Mouse (Mus musculus) liver, embryonic 14.5 days (tissue): ENCODE measurements around the gene Scamp4. TPM values are rescaled to one million over a fixed set of nuclear protein-coding genes. Genes with fewer than 3 reads are reported as not detected.

ENCODE experiments used
- ATAC-seq: fragments of 200-750 bp; cut with Nextera tagmentation; 2 replicates; pipeline ENCODE4 v1.8.0; 2017; ENCODE audit warnings: moderate number of reproducible peaks, mild to moderate bottlenecking, moderate library complexity; ENCODE audit not compliant: insufficient read depth
- DNase-seq, 3 experiments: peaks; one replicate each; pipeline ENCODE4 v3.0.0-alpha.2; 2012 to 2013; ENCODE audit warnings: low read depth in 3 of 3, low spot score in 3 of 3
- H3K27ac ChIP-seq: fragments of 300-500 bp; sonication (generic); 2 replicates; pipeline ENCODE4 v1.5.1; 2014; ENCODE audit warnings: moderate library complexity, mild to moderate bottlenecking, control low read depth, inconsistent platforms
- H3K27me3 ChIP-seq: fragments of 300-500 bp; sonication (generic); 2 replicates; pipeline ENCODE4 v1.6.1; 2014; ENCODE audit warnings: mild to moderate bottlenecking, low read length, moderate library complexity; ENCODE audit not compliant: control insufficient read depth, insufficient read depth
- H3K36me3 ChIP-seq: fragments of 300-500 bp; sonication (generic); replicated peaks from 2 replicates; pipeline ENCODE4 v1.6.1; 2014; ENCODE audit warnings: low read depth; ENCODE audit not compliant: control insufficient read depth, insufficient read depth
- H3K4me1 ChIP-seq, 2 experiments: fragments of 200-500 bp in 1 of 2; fragments of 300-500 bp in 1 of 2; sonication (generic) in 1 of 2; replicated peaks; 2 replicates each; pipeline ENCODE4 v1.6.1; 2012 to 2014; ENCODE audit warnings: antibody characterized with exemption in 1 of 2, inconsistent platforms in 1 of 2, low read length in 1 of 2; ENCODE audit not compliant: control insufficient read depth in 2 of 2, insufficient read depth in 2 of 2
- H3K4me2 ChIP-seq: fragments of 300-500 bp; sonication (generic); 2 replicates; pipeline ENCODE4 v1.6.1; 2014; ENCODE audit warnings: low read depth, mild to moderate bottlenecking, control low read depth, moderate library complexity
- H3K4me3 ChIP-seq, 2 experiments: fragments of 200-500 bp in 1 of 2; fragments of 300-500 bp in 1 of 2; sonication (generic) in 1 of 2; 2 replicates each; pipeline ENCODE4 v1.5.1; 2012 to 2014; ENCODE audit warnings: low read depth in 2 of 2, low read length in 2 of 2, mild to moderate bottlenecking in 2 of 2, control low read depth in 1 of 2, inconsistent platforms in 1 of 2, moderate library complexity in 1 of 2; ENCODE audit not compliant: insufficient read depth in 1 of 2
- H3K9ac ChIP-seq: fragments of 300-500 bp; sonication (generic); replicated peaks from 2 replicates; pipeline ENCODE4 v1.6.1; 2014; ENCODE audit warnings: mild to moderate bottlenecking, control low read depth, moderate library complexity
- H3K9me3 ChIP-seq: fragments of 300-500 bp; sonication (generic); 2 replicates; pipeline ENCODE4 v1.6.1; 2016; ENCODE audit warnings: low read length, mixed read lengths; ENCODE audit not compliant: control insufficient read depth
- CTCF ChIP-seq: IDR thresholded peaks from 2 replicates; pipeline ENCODE4 v1.5.1; 2016; ENCODE audit warnings: antibody characterized with exemption, low read depth, control low read depth
- EP300 ChIP-seq: IDR thresholded peaks from 2 replicates; pipeline ENCODE4 v1.6.1; 2016; ENCODE audit warnings: antibody characterized with exemption, low read depth
- WGBS: fragments of 180-500 bp; shearing (Covaris S2); extraction: QIAGEN DNeasy Blood & Tissue Kit; methylation state at CpG from one replicate; pipeline ENCODE4 v1.1.7; 2014; ENCODE audit not compliant: insufficient replicate concordance; 5-methylcytosine and 5-hydroxymethylcytosine counted together
- polyA plus RNA-seq, 2 experiments: library from polyadenylated mRNA; depleted of rRNA in 1 of 2; stranded (reverse) in 1 of 2; unstranded in 1 of 2; fragments of >200 nt; fragmentation: Nextera tagmentation in 1 of 2; extraction: Ambion mirVana in 1 of 2; gene quantifications; 2 replicates each; pipeline versions ENCODE4 v1.2.1 to v1.2.3; 2012 to 2014

Scamp4 gene
- polyA plus RNA-seq, 2 experiments: 22.0 to 34.6 TPM

GRCm38 (mm10) chr10:80606306-80606705 is 3.6 kb downstream of the Scamp4 start:
- 74% methylated on average over 23 of the region's 23 CpGs for WGBS
- H3K9ac ChIP-seq: no peak overlapping the region
- ATAC-seq (no peak), DNase-seq (no peak)
- H3K4me2 ChIP-seq: no peak overlapping the region
- H3K4me3 ChIP-seq: no peak overlapping the region
- peaks cover 39% of the 10 kb centered on the region for H3K36me3 ChIP-seq
- TF ChIP-seq CTCF (no peak), EP300 (no peak)
- peaks cover 31 to 34% of the 10 kb centered on the region in 2 experiments for H3K4me1 ChIP-seq
- no peaks in the 10 kb centered on the region for H3K27me3 ChIP-seq
- H3K27ac ChIP-seq: no peak overlapping the region
- H3K9me3 ChIP-seq: no peaks in the 10 kb centered on the region

DNA sequence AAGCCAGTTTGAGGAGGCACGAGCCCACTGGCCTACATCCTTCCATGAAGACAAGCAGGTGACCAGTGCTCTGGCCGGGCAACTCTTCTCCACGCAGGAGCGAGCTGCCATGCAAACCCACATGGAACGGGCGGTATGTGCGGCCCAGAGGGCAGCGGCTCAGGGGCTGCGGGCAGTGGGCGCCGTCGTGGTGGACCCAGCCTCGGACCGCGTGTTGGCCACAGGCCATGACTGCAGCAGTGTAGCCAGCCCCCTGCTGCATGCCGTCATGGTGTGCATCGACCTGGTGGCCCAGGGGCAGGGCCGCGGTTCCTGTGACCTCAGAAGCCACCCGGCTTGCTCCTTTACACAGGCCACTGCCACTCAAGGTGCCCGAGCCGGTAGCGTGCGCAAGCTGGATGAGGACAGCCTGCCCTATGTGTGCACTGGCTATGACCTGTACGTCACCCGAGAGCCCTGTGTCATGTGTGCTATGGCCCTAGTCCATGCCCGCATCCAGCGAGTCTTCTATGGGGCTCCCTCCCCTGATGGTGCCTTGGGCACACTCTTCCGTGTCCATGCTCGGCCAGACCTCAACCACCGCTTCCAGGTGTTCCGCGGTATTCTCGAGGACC is 4.2 kb downstream of the Scamp4 start:
- TF ChIP-seq CTCF (no peak), EP300 (no peak)
- DNase-seq (no peak), ATAC-seq (no peak)
- no peak overlapping the region for H3K4me3 ChIP-seq
- H3K9me3 ChIP-seq: no peaks in the 10 kb centered on the region
- no peak overlapping the region for H3K4me2 ChIP-seq
- H3K27ac ChIP-seq: no peak overlapping the region
- no peaks in the 10 kb centered on the region for H3K27me3 ChIP-seq
- H3K4me1 ChIP-seq: peaks cover 25 to 29% of the 10 kb centered on the region in 2 experiments
- 92% methylated on average over 34 of the region's 34 CpGs for WGBS
- no peak overlapping the region for H3K9ac ChIP-seq
- H3K36me3 ChIP-seq: peaks cover 39% of the 10 kb centered on the region

GRCm38 (mm10) chr10:80608435-80608834 is 5.8 kb downstream of the Scamp4 start:
- Histone ChIP-seq H3K4me3 (no peak overlapping the region), H3K9ac (no peak overlapping the region), H3K4me2 (no peak overlapping the region), H3K36me3 (peaks cover 46% of the 10 kb centered on the region), H3K27me3 (no peaks in the 10 kb centered on the region), H3K9me3 (no peaks in the 10 kb centered on the region), H3K27ac (no peak overlapping the region), H3K4me1 (peaks cover 18 to 20% of the 10 kb centered on the region in 2 experiments)
- ATAC-seq (no peak), DNase-seq (no peak)
- TF ChIP-seq EP300 (no peak), CTCF (no peak)
- WGBS: 72% methylated on average over 3 of the region's 3 CpGs

- Histone ChIP-seq H3K4me2 (no peak overlapping the region), H3K27me3 (no peaks in the 10 kb centered on the region), H3K4me1 (peaks cover 10% of the 10 kb centered on the region in 2 experiments), H3K36me3 (peaks cover 46% of the 10 kb centered on the region), H3K9ac (no peak overlapping the region), H3K4me3 (no peak overlapping the region), H3K27ac (no peak overlapping the region), H3K9me3 (no peaks in the 10 kb centered on the region)
- WGBS: 80% methylated on average over 10 of the region's 10 CpGs
- no peak for TF ChIP-seq EP300
- TF ChIP-seq CTCF: no peak
- ATAC-seq (no peak), DNase-seq (no peak)
Measured at GRCm38 (mm10) chr10:80609269-80609924, 6.7 kb downstream of the Scamp4 start.

GRCm38 (mm10) chr10:80610116-80610785 is 7.6 kb downstream of the Scamp4 start:
- Histone ChIP-seq H3K4me1 (peaks cover 2% of the 10 kb centered on the region in 2 experiments), H3K9ac (no peak overlapping the region), H3K4me2 (no peak overlapping the region), H3K27me3 (no peaks in the 10 kb centered on the region), H3K9me3 (no peaks in the 10 kb centered on the region), H3K4me3 (no peak overlapping the region), H3K36me3 (peaks cover 48% of the 10 kb centered on the region), H3K27ac (no peak overlapping the region)
- ATAC-seq (no peak), DNase-seq (no peak)
- 74% methylated on average over 9 of the region's 9 CpGs for WGBS
- TF ChIP-seq CTCF (no peak), EP300 (no peak)
